Mouse (Mus musculus): ENCODE measurements at regions not wholly inside any gene's neighbourhood (a gene's known extent, or its start where the extent isn't known, plus 50 kb on each side); places are given as distances from the start of the nearest gene placed in this dataset.

GRCm38 (mm10) chr10:26638056-26638455, 115.2 kb upstream of the Arhgap18 start:
- no peak overlapping the region for H3K27ac ChIP-seq (ENCODE audit: insufficient read depth, low read depth, low read length)
- 60% methylated on average over 4 of the region's 4 CpGs for WGBS
- H3K4me3 ChIP-seq (ENCODE audit: low read depth, low read length), result no peak overlapping the region
- TF ChIP-seq POLR2A (IDR thresholded peaks at IDR 0.05; ENCODE audit: low read depth, low read length), result no peak
- no peaks in the 10 kb centered on the region for H3K4me1 ChIP-seq (ENCODE audit: control insufficient read depth, insufficient read depth, insufficient read length, low read length)
- H3K27me3 ChIP-seq (ENCODE audit: control insufficient read depth, insufficient read depth, low read length), result no peaks in the 10 kb centered on the region
- H3K36me3 ChIP-seq (ENCODE audit: control insufficient read depth, insufficient read depth, low read length), result no peaks in the 10 kb centered on the region

- H3K4me1 ChIP-seq (ENCODE audit: control insufficient read depth, insufficient read depth, insufficient read length, low read length), result no peaks in the 10 kb centered on the region
- no peak overlapping the region for H3K27ac ChIP-seq (ENCODE audit: insufficient read depth, low read depth, low read length)
- H3K36me3 ChIP-seq (ENCODE audit: control insufficient read depth, insufficient read depth, low read length), result no peaks in the 10 kb centered on the region
- WGBS, result 63% methylated on average over 3 of the region's 3 CpGs
- H3K4me3 ChIP-seq (ENCODE audit: low read depth, low read length), result no peak overlapping the region
- TF ChIP-seq POLR2A (IDR thresholded peaks at IDR 0.05; ENCODE audit: low read depth, low read length), result no peak
- no peak for TF ChIP-seq CTCF (IDR thresholded peaks at IDR 0.05; ENCODE audit: extremely low read depth, insufficient read length, insufficient replicate concordance, low read depth, low read length)
- H3K27me3 ChIP-seq (ENCODE audit: control insufficient read depth, insufficient read depth, low read length), result no peaks in the 10 kb centered on the region
These were observed 114.1 kb upstream of the Arhgap18 start for GRCm38 (mm10) chr10:26639118-26639517.

- Histone ChIP-seq H3K4me1 (ENCODE audit: control insufficient read depth, insufficient read depth, insufficient read length, low read length) (no peaks in the 10 kb centered on the region), H3K27ac (ENCODE audit: insufficient read depth, low read depth, low read length) (no peak overlapping the region), H3K27me3 (ENCODE audit: control insufficient read depth, insufficient read depth, low read length) (no peaks in the 10 kb centered on the region), H3K4me3 (ENCODE audit: low read depth, low read length) (no peak overlapping the region), H3K36me3 (ENCODE audit: control insufficient read depth, insufficient read depth, low read length) (no peaks in the 10 kb centered on the region)
- no peak for TF ChIP-seq CTCF (IDR thresholded peaks at IDR 0.05; ENCODE audit: extremely low read depth, insufficient read length, insufficient replicate concordance, low read depth, low read length)
- 49% methylated on average over 1 of the region's 1 CpGs for WGBS
These were observed 100.1 kb upstream of the Arhgap18 start for GRCm38 (mm10) chr10:26653103-26653502.

GRCm38 (mm10) chr10:26664270-26664669, 89.0 kb upstream of the Arhgap18 start:
- no peak overlapping the region for H3K4me3 ChIP-seq (ENCODE audit: low read depth, low read length)
- H3K27me3 ChIP-seq (ENCODE audit: control insufficient read depth, insufficient read depth, low read length), result no peaks in the 10 kb centered on the region
- no peaks in the 10 kb centered on the region for H3K36me3 ChIP-seq (ENCODE audit: control insufficient read depth, insufficient read depth, low read length)
- H3K4me1 ChIP-seq (ENCODE audit: control insufficient read depth, insufficient read depth, insufficient read length, low read length), result no peaks in the 10 kb centered on the region
- H3K27ac ChIP-seq (ENCODE audit: insufficient read depth, low read depth, low read length), result no peak overlapping the region
- TF ChIP-seq POLR2A (IDR thresholded peaks at IDR 0.05; ENCODE audit: low read depth, low read length) (no peak), CTCF (IDR thresholded peaks at IDR 0.05; ENCODE audit: extremely low read depth, insufficient read length, insufficient replicate concordance, low read depth, low read length) (no peak)

GRCm38 (mm10) chr10:26679500-26680227, 73.6 kb upstream of the Arhgap18 start:
- WGBS, result 44% methylated on average over 4 of the region's 4 CpGs
- Histone ChIP-seq H3K27me3 (ENCODE audit: control insufficient read depth, insufficient read depth, low read length) (no peaks in the 10 kb centered on the region), H3K36me3 (ENCODE audit: control insufficient read depth, insufficient read depth, low read length) (no peaks in the 10 kb centered on the region), H3K27ac (ENCODE audit: insufficient read depth, low read depth, low read length) (no peak overlapping the region), H3K4me1 (ENCODE audit: control insufficient read depth, insufficient read depth, insufficient read length, low read length) (no peaks in the 10 kb centered on the region), H3K4me3 (ENCODE audit: low read depth, low read length) (no peak overlapping the region)
- no peak for TF ChIP-seq POLR2A (IDR thresholded peaks at IDR 0.05; ENCODE audit: low read depth, low read length)
- no peak for TF ChIP-seq CTCF (IDR thresholded peaks at IDR 0.05; ENCODE audit: extremely low read depth, insufficient read length, insufficient replicate concordance, low read depth, low read length)

- peaks cover 5% of the 10 kb centered on the region for H3K27me3 ChIP-seq (ENCODE audit: control insufficient read depth, insufficient read depth, low read length)
- H3K36me3 ChIP-seq (ENCODE audit: control insufficient read depth, insufficient read depth, low read length), result no peaks in the 10 kb centered on the region
- no peaks in the 10 kb centered on the region; the same call in 1 of the 2 replicates for H3K4me1 ChIP-seq (ENCODE audit: control insufficient read depth, insufficient read depth, insufficient read length, low read length)
- H3K4me3 ChIP-seq (ENCODE audit: low read depth, low read length), result no peak overlapping the region
- no peak overlapping the region for H3K27ac ChIP-seq (ENCODE audit: insufficient read depth, low read depth, low read length)
- TF ChIP-seq POLR2A (IDR thresholded peaks at IDR 0.05; ENCODE audit: low read depth, low read length), result no peak
- TF ChIP-seq CTCF (IDR thresholded peaks at IDR 0.05; ENCODE audit: extremely low read depth, insufficient read length, insufficient replicate concordance, low read depth, low read length), result no peak
- 75% methylated on average over 2 of the region's 2 CpGs for WGBS
These were observed 58.5 kb upstream of the Arhgap18 start for GRCm38 (mm10) chr10:26694761-26695160.

- WGBS, result 3% methylated on average over 25 of the region's 25 CpGs
- H3K4me1 ChIP-seq (ENCODE audit: control insufficient read depth, insufficient read depth, insufficient read length, low read length), result no peaks in the 10 kb centered on the region; the same call in 1 of the 2 replicates
- H3K36me3 ChIP-seq (ENCODE audit: control insufficient read depth, insufficient read depth, low read length), result no peaks in the 10 kb centered on the region
- no peak for TF ChIP-seq POLR2A (IDR thresholded peaks at IDR 0.05; ENCODE audit: low read depth, low read length)
- no peak for TF ChIP-seq CTCF (IDR thresholded peaks at IDR 0.05; ENCODE audit: extremely low read depth, insufficient read length, insufficient replicate concordance, low read depth, low read length)
- no peak overlapping the region for H3K27ac ChIP-seq (ENCODE audit: insufficient read depth, low read depth, low read length)
- no peak overlapping the region for H3K4me3 ChIP-seq (ENCODE audit: low read depth, low read length)
- H3K27me3 ChIP-seq (ENCODE audit: control insufficient read depth, insufficient read depth, low read length), result peaks cover 5% of the 10 kb centered on the region
These were observed 57.8 kb upstream of the Arhgap18 start for GRCm38 (mm10) chr10:26695212-26695933.

Data from small intestine, adult 2 months (tissue).